Mouse (Mus musculus) gastrocnemius, postnatal 25 days (tissue): Measurements from ENCODE around the gene Ank2. TPM values are rescaled to one million over a fixed set of nuclear protein-coding genes. Genes with fewer than 3 reads are reported as not detected.

Experiments
- DNase-seq: peaks from one replicate; pipeline ENCODE4 v3.0.0; 2022
- total RNA-seq, 2 experiments: library from RNA; stranded (reverse); gene quantifications; 1 replicate in 1 of 2; 2 replicates in 1 of 2; pipeline ENCODE4 v1.2.3; 2021

Ank2 gene
- total RNA-seq, 2 experiments from 2014 or later = 93.4 to 95.2 TPM

GRCm38 (mm10) chr3:127225799-127226730 lies 273.1 kb downstream of the Ank2 start:
- no peak for DNase-seq

- DNase-seq = no peak
Observed at GRCm38 (mm10) chr3:127225167-127225798, 273.9 kb downstream of the Ank2 start.

DNA sequence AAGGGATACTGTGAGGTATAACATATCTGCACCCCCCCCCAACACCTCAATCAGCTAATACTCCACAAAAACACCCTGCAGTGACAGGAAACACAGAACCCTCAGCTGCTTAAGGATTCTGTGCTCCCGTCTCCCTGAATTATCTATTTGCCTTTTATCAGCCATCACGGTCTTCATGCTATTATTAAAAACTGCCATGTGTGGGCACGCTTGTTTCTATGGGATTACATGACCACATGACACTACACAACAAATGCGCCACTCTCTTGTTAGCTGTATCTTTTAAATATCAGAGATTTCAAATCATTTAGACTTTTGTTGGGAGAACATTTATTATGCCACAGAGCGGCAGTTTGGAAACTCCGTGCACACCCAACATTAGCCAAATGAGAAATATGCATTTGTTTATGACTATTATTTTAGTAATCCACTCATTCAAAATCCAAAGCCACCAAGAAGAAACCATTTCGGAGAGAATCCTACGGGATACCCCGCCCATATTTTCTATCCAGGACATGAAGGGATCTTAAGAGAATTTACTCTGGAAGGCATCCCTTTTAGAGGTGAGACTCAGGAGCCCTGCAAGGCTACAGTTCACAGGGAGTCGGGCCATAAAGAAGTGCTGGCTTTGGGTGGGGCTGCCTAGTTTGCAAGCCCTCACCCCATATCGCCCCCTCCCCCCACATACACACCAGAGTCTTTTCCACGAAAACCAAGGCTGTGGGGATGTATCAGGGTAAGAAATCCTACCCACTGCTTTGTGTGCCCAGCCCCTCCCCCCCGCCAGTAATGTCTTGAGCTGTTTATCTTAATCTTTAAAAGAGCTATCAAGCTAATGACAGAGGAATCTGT lies 274.6 kb downstream of the Ank2 start:
- DNase-seq = no peak

- no peak for DNase-seq
Observed at GRCm38 (mm10) chr3:127222086-127222485, 277.1 kb downstream of the Ank2 start.

DNA sequence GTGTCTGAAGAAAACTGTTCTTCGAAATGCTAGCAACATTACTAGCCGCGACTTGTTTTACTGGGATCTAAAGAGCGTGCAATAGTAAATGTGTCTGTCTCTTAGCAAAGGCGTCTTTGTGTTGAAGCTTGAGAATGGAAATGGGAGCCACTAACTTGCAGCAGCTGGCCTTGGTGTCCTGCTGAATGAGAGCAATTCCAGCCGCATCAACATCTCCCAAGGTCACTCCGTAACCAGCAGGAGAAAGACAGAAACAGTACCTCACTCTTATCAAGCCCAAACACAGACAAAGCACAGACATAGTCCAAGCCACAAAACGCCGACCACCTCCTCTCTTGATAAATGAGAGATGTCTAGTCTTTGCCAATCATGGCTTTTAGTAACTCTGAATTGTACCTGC lies 278.3 kb downstream of the Ank2 start:
- no peak for DNase-seq

- no peak for DNase-seq
Observed at GRCm38 (mm10) chr3:127213534-127213933, 285.6 kb downstream of the Ank2 start.

DNA sequence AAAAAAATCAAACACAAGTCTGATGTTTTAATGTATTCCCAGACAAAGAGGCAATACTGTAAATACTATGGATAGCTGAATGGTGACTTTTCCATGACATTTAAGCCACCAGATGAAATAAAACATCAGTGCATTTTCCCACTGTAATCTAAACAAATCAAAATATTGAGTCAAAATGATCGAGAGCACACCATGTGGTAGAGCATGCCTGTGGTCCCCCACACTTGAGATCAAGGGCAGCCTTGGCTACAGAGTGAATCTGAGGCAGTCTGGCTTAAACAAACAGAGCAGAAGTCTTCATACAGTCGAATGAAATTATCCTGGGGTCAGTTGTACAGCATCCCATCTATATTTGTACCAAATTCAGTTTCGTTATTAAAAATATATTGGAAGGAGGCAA lies 288.0 kb downstream of the Ank2 start:
- DNase-seq = no peak

- no peak for DNase-seq
Observed at GRCm38 (mm10) chr3:127210552-127210951, 288.6 kb downstream of the Ank2 start.

- DNase-seq = no peak
Observed at GRCm38 (mm10) chr3:127208871-127209270, 290.3 kb downstream of the Ank2 start.

GRCm38 (mm10) chr3:127205883-127206434 lies 293.2 kb downstream of the Ank2 start:
- no peak for DNase-seq

- DNase-seq = no peak
Observed at GRCm38 (mm10) chr3:127202484-127203115, 296.6 kb downstream of the Ank2 start.

DNA sequence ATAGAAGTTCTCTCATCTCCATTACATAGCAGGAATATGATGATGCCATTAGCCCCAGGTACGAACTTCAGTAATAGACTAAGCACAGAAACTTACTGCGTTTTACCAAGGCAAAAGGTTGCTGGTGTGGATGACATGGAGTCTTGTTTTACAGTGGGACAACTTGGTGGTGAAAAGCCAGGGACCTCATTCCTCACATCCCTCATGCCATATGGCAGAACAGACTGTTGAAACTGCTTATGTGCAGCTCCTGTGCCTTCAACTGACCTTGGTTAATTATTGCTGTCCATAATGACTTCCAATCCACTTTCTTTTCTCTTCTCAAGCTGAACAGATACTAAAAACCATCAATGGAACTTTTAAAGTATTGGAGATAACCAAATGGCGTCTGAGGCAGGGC lies 298.4 kb downstream of the Ank2 start:
- no peak for DNase-seq

GRCm38 (mm10) chr3:127199112-127199665 lies 300.0 kb downstream of the Ank2 start:
- DNase-seq = no peak

GRCm38 (mm10) chr3:127198656-127199055 lies 300.5 kb downstream of the Ank2 start:
- no peak for DNase-seq

GRCm38 (mm10) chr3:127188789-127189128 lies 310.4 kb downstream of the Ank2 start:
- no peak for DNase-seq

DNA sequence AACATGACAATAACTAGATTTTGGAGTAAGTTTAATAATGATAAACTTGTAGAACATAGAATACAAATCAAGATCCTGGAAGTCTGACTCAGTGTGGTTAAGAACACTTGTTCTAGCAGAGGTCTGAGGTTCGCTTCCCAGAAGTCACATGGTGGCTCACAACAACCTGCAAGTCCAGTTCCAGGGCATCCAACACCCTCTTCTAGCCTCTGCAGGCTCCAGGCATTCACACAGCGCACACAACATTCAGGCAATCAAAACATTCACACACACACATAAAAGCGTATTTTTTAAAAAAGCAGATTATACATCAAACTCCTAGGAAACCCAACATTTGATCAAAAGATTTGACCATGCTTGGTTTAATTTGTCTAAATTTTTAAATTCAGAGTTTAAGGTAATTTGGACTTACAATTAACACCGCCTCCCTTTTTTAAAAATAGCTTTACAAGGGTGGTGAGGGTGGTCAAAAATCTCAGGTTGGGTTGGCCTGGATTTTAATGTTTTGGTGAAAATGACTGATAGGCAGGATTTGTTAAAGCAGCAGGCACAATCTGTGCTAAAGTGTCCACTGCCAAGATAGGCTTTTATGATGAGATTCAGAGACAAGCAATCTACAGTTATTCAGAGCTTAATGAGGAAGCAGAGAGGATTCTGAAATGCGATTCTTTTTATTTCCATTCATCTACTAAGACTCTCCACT lies 310.9 kb downstream of the Ank2 start:
- no peak for DNase-seq

GRCm38 (mm10) chr3:127187081-127187480 lies 312.1 kb downstream of the Ank2 start:
- no peak for DNase-seq

GRCm38 (mm10) chr3:127186239-127186638 lies 312.9 kb downstream of the Ank2 start:
- DNase-seq = no peak

GRCm38 (mm10) chr3:127183998-127184753 lies 315.0 kb downstream of the Ank2 start:
- no peak for DNase-seq

DNA sequence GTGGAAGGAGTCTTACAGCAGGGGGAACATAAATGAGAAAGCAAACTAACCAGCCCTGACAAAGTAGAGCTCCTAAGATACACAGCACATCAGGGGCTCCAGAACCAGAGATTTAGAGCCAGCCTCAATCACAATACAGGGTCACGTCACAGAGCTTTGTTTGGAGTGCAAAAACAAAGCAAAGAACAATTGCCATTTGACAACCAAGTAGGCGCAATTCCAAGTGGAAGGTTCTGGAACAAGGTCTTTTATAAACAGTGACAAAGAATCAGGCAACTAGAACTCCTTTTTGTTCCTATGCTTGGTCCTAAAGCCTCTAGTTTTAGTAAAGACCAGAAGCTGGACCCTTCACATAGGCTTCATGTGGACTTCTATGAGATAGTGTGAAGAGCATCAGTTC lies 326.5 kb downstream of the Ank2 start:
- DNase-seq = no peak
